Mouse (Mus musculus) testis, adult 2 months (tissue): ENCODE data around the gene Bri3. TPM values are rescaled to one million over a fixed set of nuclear protein-coding genes. Genes with fewer than 3 reads are reported as not detected.
A peak's percentile ranks its signal among the peaks of the same experiment; 100 is the strongest.

Experiments
- H3K27ac ChIP-seq: fragments of 200-500 bp; 2 replicates; pipeline ENCODE4 v1.5.1; 2012; ENCODE audit warnings: low read depth, low read length; ENCODE audit not compliant: control insufficient read depth, insufficient read depth
- H3K27me3 ChIP-seq: fragments of 200-500 bp; 2 replicates; pipeline ENCODE4 v1.6.1; 2012; ENCODE audit warnings: mild to moderate bottlenecking, low read length, moderate library complexity; ENCODE audit not compliant: control insufficient read depth, insufficient read depth
- H3K36me3 ChIP-seq: fragments of 200-500 bp; 2 replicates; pipeline ENCODE4 v1.6.1; 2012; ENCODE audit warnings: mild to moderate bottlenecking, low read length; ENCODE audit not compliant: control insufficient read depth, insufficient read depth
- H3K4me1 ChIP-seq: fragments of 200-500 bp; 2 replicates; pipeline ENCODE4 v1.6.1; 2012; ENCODE audit warnings: low read length; ENCODE audit not compliant: control insufficient read depth, insufficient read depth
- H3K4me3 ChIP-seq: fragments of 200-500 bp; 2 replicates; pipeline ENCODE4 v1.5.1; 2012; ENCODE audit warnings: low read depth, mild to moderate bottlenecking, low read length, moderate library complexity, mixed read lengths; ENCODE audit not compliant: control insufficient read depth
- CTCF ChIP-seq: fragments of 200-500 bp; IDR thresholded peaks from 2 replicates; pipeline ENCODE4 v1.5.1; 2012; ENCODE audit warnings: low read depth, mild to moderate bottlenecking, inconsistent platforms, low read length, moderate library complexity; ENCODE audit not compliant: control insufficient read depth, insufficient read depth, insufficient replicate concordance
- POLR2A ChIP-seq: fragments of 200-500 bp; IDR thresholded peaks from 2 replicates; pipeline ENCODE4 v1.6.1; 2012; ENCODE audit warnings: low read depth, mild to moderate bottlenecking, inconsistent platforms, low read length, moderate library complexity; ENCODE audit not compliant: control insufficient read depth
- polyA plus RNA-seq: library from polyadenylated mRNA; depleted of rRNA; stranded (reverse); fragments of >200 nt; gene quantifications from 2 replicates; pipeline ENCODE4 v1.2.3, GENCODE M21; 2012

Bri3 gene
- polyA plus RNA-seq, 1 experiment, result 174 TPM

DNA sequence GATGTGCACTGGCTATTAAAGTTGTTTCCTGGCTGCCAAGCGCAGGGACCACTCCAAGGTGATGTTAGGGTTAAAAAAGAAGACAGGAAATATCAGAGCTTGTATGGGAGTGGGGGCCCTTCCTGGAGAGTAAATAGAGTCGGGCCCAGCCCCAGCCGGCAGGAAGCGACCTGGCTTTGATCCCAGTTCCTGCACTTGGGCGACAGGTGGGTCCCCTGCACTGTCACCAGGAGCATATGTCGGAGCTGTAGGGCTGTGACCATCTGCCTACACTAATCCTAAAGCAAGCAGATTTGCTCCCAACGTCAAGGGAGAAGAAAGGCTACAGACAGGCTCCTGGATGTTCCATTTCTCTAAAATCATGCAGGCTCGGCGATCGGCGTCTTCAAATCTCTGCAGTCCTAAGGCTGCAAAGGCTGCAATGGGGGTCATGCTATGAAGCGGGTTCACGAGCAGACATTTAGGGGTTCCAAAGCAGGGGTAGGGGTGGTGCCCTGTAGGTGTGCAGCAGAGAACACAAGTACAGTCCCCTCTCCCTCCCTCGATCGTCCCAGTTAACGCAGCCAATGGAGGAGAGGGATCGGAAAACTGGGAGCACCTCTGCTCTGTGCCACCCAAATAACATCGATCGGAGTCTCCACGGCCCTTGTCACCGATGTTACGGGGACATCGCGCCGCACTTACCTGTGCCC is 21.3 kb upstream of the Bri3 start:
- Histone ChIP-seq H3K36me3 (no peaks in the 10 kb centered on the region), H3K4me1 (peaks cover 13% of the 10 kb centered on the region), H3K27ac (peak overlapping the region; percentile 83), H3K4me3 (peak overlapping the region; percentile 98), H3K27me3 (no peaks in the 10 kb centered on the region)
- TF ChIP-seq POLR2A (no peak), CTCF (no peak)

DNA sequence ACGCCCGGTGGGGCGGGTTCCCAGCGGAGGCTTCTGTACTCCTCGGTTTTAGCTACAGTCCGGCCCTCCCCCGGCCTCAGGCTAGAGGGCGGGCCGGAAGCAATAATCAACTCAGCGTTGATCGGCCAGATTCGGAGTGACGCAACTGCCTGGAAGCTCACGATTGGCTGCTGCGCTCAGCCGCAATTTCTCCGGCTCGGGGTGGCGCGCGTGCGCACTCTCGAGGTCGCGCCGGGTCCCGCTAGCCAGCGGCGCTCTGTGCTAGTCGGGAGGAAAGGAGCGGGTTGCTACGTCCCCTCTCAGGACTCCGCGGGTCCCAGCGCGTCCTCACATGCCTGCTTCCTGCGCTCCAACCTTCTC is 20.8 kb upstream of the Bri3 start, which contains the start of gene Tecpr1:
TSS of gene Tecpr1 (minus strand) at position 113 of the 360 bp plus-strand sequence.
- Histone ChIP-seq H3K4me1 (peaks cover 13% of the 10 kb centered on the region), H3K4me3 (peak within 1 kb of the TSS; percentile 98), H3K27ac (peak within 1 kb of the TSS; percentile 83), H3K36me3 (no peaks in the 10 kb centered on the region), H3K27me3 (no peaks in the 10 kb centered on the region)
- no peak for TF ChIP-seq CTCF
- TF ChIP-seq POLR2A, result peak; percentile 71; the same call in 1 of the 2 replicates

DNA sequence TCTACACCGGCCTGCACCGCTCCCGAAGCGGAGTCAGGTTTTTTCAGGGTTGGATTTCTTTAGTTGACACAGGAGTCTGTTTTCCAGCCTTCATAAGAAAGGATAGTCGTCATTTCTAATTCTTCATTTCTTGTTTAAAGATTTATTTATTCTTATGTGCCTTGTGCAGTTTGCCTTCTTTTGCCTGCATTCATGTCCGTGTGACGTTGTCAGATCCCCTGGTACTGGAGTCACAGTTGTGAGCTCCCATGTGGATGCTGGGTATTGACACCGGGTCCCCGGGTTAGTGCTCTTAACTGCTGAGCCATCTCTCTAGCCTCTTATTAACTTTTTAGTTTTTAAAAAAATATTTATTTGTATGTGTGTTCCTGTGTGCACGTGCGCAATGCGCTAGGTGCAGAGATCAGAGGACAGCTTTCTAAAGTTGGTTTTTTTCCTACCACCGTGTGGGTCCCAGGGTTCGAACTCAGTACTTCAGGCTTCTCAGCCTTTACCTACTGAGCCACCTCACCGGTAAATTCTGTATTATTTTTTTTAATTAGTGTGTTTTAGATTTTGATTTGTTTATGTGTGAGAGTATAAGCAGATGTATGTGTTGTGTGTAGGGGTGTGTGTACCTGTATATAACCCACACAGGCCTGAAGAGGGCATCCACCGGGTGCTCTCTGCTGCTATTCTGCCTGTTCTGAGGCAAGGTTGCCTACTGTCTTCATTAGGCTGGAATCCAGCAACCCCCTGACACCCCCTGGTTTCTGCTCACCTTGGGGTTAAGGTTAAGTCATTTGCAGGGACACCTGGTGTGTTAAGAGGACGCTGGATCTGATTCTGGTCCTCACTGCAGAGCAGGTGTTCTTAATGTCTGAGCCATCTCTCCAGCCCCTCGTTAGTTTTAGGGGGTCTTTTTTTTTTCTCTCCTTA is 20.1 kb upstream of the Bri3 start:
- no peaks in the 10 kb centered on the region for H3K27me3 ChIP-seq
- peak overlapping the region; percentile 98 for H3K4me3 ChIP-seq
- no peaks in the 10 kb centered on the region for H3K36me3 ChIP-seq
- no peak for TF ChIP-seq POLR2A
- TF ChIP-seq CTCF, result no peak
- peaks cover 13% of the 10 kb centered on the region for H3K4me1 ChIP-seq
- peak overlapping the region; percentile 83 for H3K27ac ChIP-seq

DNA sequence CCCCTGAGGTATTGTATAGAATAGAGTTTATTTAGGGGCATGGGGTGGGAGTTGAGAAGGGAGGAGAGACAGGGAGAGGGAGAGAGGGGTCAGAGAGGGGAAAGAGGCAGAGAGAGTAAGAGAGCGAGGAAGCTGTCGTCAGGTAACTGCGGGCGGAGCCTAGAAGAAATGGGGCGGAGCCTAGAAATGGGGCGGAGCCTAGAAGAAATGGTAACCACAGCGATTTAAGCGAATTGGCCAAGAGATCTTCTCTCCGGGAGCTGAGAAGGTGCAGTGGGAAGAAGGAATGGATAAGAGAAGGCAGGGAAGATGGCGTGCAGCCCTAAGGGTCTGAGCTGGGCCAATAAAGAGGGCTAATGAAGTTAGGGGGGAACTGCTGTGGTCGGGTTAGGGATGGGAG is 18.0 kb upstream of the Bri3 start:
- Histone ChIP-seq H3K27me3 (no peaks in the 10 kb centered on the region), H3K4me3 (no peak overlapping the region), H3K36me3 (no peaks in the 10 kb centered on the region), H3K4me1 (peaks cover 13% of the 10 kb centered on the region), H3K27ac (no peak overlapping the region)
- TF ChIP-seq CTCF, result no peak
- TF ChIP-seq POLR2A, result no peak

DNA sequence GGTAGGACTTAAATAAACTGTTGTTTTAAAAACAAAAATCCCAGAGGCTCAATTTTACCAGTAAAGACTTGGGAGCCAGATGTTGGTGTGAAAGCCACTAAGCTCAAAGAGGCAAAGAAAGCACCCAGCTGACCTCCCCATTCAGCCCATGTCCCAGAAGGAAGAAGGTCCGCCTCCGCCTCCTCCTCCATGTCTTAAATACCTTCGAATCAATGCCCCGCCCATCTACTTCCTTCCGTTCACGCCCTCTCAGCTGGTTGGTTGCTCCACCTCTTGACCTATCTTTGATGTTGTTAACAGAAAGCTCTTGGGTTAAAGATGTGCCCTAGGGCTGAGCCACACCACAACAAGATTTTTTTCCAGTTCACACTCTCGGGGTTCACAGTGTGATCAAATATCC is 14.0 kb upstream of the Bri3 start:
- Histone ChIP-seq H3K4me1 (peaks cover 3% of the 10 kb centered on the region; the same call in 1 of the 2 replicates), H3K36me3 (no peaks in the 10 kb centered on the region), H3K4me3 (no peak overlapping the region), H3K27ac (no peak overlapping the region), H3K27me3 (no peaks in the 10 kb centered on the region)
- TF ChIP-seq POLR2A (no peak), CTCF (no peak)

DNA sequence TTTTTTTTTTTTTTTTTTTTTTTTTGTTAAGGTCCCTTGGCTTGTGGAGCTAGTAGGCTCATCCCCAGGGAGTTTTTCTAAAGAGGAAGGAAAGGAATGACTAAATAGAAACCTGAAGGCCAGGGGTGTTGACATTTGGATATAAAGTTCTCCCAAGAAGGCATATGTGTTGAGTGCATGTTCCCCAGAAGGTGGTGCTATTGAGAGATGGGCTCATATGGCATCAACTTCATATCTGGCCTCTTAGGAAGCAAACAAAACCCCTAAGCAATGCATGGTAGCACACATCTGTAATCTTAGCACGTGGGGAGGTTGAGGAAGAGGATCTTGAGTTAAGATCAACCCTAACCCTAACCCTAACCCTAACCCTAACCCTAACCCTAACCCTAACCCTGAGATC is 12.8 kb upstream of the Bri3 start:
- TF ChIP-seq POLR2A (no peak), CTCF (no peak)
- Histone ChIP-seq H3K27me3 (no peaks in the 10 kb centered on the region), H3K4me1 (no peaks in the 10 kb centered on the region; the same call in 1 of the 2 replicates), H3K27ac (no peak overlapping the region), H3K36me3 (no peaks in the 10 kb centered on the region), H3K4me3 (no peak overlapping the region)

DNA sequence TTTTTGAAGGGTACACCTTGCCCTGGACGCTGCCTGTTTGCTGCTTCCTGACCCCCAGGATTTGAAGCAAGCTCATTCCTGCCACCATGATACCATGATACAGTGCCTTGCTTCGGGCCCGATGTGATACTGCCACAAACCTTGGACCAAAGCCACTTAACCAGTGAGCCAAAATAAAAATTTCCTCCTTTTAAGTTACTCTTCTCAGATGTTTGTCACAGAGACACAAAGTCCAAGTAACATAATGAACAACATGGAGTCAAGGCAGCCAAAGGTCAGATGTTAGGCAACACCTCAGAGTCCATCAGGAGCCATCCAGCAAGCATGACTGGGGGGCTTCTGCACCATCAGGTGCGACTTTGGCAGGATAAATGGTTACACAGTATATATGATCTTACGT is 11.7 kb upstream of the Bri3 start:
- H3K4me3 ChIP-seq, result no peak overlapping the region
- 0 out of 2 replicates have a peak overlapping the region, but pooled peaks have one; percentile 29 for H3K27ac ChIP-seq
- no peak for TF ChIP-seq POLR2A
- TF ChIP-seq CTCF, result no peak
- H3K36me3 ChIP-seq, result no peaks in the 10 kb centered on the region
- H3K27me3 ChIP-seq, result no peaks in the 10 kb centered on the region
- no peaks in the 10 kb centered on the region; the same call in 1 of the 2 replicates for H3K4me1 ChIP-seq
